Mouse (Mus musculus): ENCODE results near the gene Igfbp2. TPM values are rescaled to one million over a fixed set of nuclear protein-coding genes. Genes with fewer than 3 reads are reported as not detected.
A peak's percentile ranks its signal among the peaks of the same experiment; 100 is the strongest.

Gene Igfbp2
- total RNA-seq, 1 experiment, result 1,066 TPM

- H3K4me3 ChIP-seq (ENCODE audit: insufficient read depth in 1 of 2, low read depth in 1 of 2, low read length in 2 of 2, poor library complexity in 1 of 2, severe bottlenecking in 1 of 2), result no peak overlapping the region
- H3K36me3 ChIP-seq (ENCODE audit: control insufficient read depth, insufficient read depth, low read length, poor library complexity, severe bottlenecking), result no peaks in the 10 kb centered on the region
- no peaks in the 10 kb centered on the region for H3K9me3 ChIP-seq (ENCODE audit: control insufficient read depth, insufficient read depth, low read depth, low read length)
- H3K27ac ChIP-seq (ENCODE audit: insufficient read depth, low read depth, low read length, poor library complexity, severe bottlenecking), result no peak overlapping the region
- DNase-seq (ENCODE audit: low read depth, low spot score), result no peak
- H3K4me1 ChIP-seq (ENCODE audit: control insufficient read depth in 2 of 2, insufficient read depth in 2 of 2, low read length in 2 of 2, poor library complexity in 1 of 2), result peaks cover 0 to 2% of the 10 kb centered on the region in 2 experiments; a peak in 1 of 4 replicates
- no peak overlapping the region for H3K9ac ChIP-seq (ENCODE audit: insufficient read depth, low read depth, low read length, poor library complexity, severe bottlenecking)
- TF ChIP-seq HCFC1 (IDR thresholded peaks at IDR 0.05; ENCODE audit: borderline replicate concordance, insufficient read depth, low read length), result no peak
- peak; percentile 99 for TF ChIP-seq ZC3H11A (IDR thresholded peaks at IDR 0.05; ENCODE audit: borderline replicate concordance, low read depth, low read length)
- no peak for TF ChIP-seq CHD2 (IDR thresholded peaks at IDR 0.05; ENCODE audit: low read depth, low read length)
- no peak for TF ChIP-seq ZNF384 (IDR thresholded peaks at IDR 0.05; ENCODE audit: low read depth, low read length)
- in situ Hi-C loops (cut with MboI; ENCODE audit: low sequenced_read_pairs in 2 of 2, unreplicated experiment in 2 of 2), result no loop called here
Observed at GRCm38 (mm10) chr1:72865900-72866299, 41.6 kb downstream of the Igfbp2 start.

DNA sequence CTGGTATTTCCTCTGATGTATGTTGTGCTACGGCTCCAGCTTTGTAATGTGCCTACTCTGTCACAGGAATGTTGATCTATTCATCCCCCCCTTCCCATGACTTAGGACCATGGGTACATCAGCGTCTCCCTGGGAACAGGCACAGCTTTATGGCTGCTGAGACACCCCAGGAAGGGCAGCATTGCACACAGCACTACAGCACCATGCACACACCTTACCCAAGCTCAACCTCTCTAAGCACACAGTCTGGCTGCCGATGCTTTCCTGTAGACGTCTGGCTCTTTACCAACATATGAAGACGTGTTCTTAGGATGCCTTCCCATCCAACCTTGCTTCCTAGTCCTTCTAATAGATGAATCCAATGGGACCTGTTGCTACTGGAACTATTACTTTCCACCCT is 42.1 kb downstream of the Igfbp2 start:
- in situ Hi-C loops (cut with MboI; ENCODE audit: low sequenced_read_pairs in 2 of 2, unreplicated experiment in 2 of 2), result no loop called here
- no peak for DNase-seq (ENCODE audit: low read depth, low spot score)
- no peak overlapping the region for H3K9ac ChIP-seq (ENCODE audit: insufficient read depth, low read depth, low read length, poor library complexity, severe bottlenecking)
- peaks cover 0 to 2% of the 10 kb centered on the region in 2 experiments; a peak in 1 of 4 replicates for H3K4me1 ChIP-seq (ENCODE audit: control insufficient read depth in 2 of 2, insufficient read depth in 2 of 2, low read length in 2 of 2, poor library complexity in 1 of 2)
- no peak overlapping the region for H3K27ac ChIP-seq (ENCODE audit: insufficient read depth, low read depth, low read length, poor library complexity, severe bottlenecking)
- H3K36me3 ChIP-seq (ENCODE audit: control insufficient read depth, insufficient read depth, low read length, poor library complexity, severe bottlenecking), result no peaks in the 10 kb centered on the region
- H3K9me3 ChIP-seq (ENCODE audit: control insufficient read depth, insufficient read depth, low read depth, low read length), result no peaks in the 10 kb centered on the region
- no peak for TF ChIP-seq ZNF384 (IDR thresholded peaks at IDR 0.05; ENCODE audit: low read depth, low read length)
- no peak for TF ChIP-seq ZC3H11A (IDR thresholded peaks at IDR 0.05; ENCODE audit: borderline replicate concordance, low read depth, low read length)
- TF ChIP-seq MAFK (IDR thresholded peaks at IDR 0.05; ENCODE audit: insufficient read depth, low read depth, low read length), result no peak
- TF ChIP-seq CHD2 (IDR thresholded peaks at IDR 0.05; ENCODE audit: low read depth, low read length), result no peak
- no peak for TF ChIP-seq HCFC1 (IDR thresholded peaks at IDR 0.05; ENCODE audit: borderline replicate concordance, insufficient read depth, low read length)
- H3K4me3 ChIP-seq (ENCODE audit: insufficient read depth in 1 of 2, low read depth in 1 of 2, low read length in 2 of 2, poor library complexity in 1 of 2, severe bottlenecking in 1 of 2), result no peak overlapping the region

GRCm38 (mm10) chr1:72867346-72867745 is 43.0 kb downstream of the Igfbp2 start:
- TF ChIP-seq HCFC1 (IDR thresholded peaks at IDR 0.05; ENCODE audit: borderline replicate concordance, insufficient read depth, low read length), result no peak
- TF ChIP-seq MAFK (IDR thresholded peaks at IDR 0.05; ENCODE audit: insufficient read depth, low read depth, low read length), result no peak
- TF ChIP-seq CHD2 (IDR thresholded peaks at IDR 0.05; ENCODE audit: low read depth, low read length), result no peak
- no peak for TF ChIP-seq ZNF384 (IDR thresholded peaks at IDR 0.05; ENCODE audit: low read depth, low read length)
- no peak for TF ChIP-seq ZC3H11A (IDR thresholded peaks at IDR 0.05; ENCODE audit: borderline replicate concordance, low read depth, low read length)
- Histone ChIP-seq H3K9me3 (ENCODE audit: control insufficient read depth, insufficient read depth, low read depth, low read length) (no peaks in the 10 kb centered on the region), H3K4me3 (ENCODE audit: insufficient read depth in 1 of 2, low read depth in 1 of 2, low read length in 2 of 2, poor library complexity in 1 of 2, severe bottlenecking in 1 of 2) (no peak overlapping the region), H3K36me3 (ENCODE audit: control insufficient read depth, insufficient read depth, low read length, poor library complexity, severe bottlenecking) (no peaks in the 10 kb centered on the region), H3K4me1 (ENCODE audit: control insufficient read depth in 2 of 2, insufficient read depth in 2 of 2, low read length in 2 of 2, poor library complexity in 1 of 2) (no peaks in the 10 kb centered on the region; a peak in 1 of 4 replicates), H3K27ac (ENCODE audit: insufficient read depth, low read depth, low read length, poor library complexity, severe bottlenecking) (no peak overlapping the region), H3K9ac (ENCODE audit: insufficient read depth, low read depth, low read length, poor library complexity, severe bottlenecking) (no peak overlapping the region)
- in situ Hi-C loops (cut with MboI; ENCODE audit: low sequenced_read_pairs in 2 of 2, unreplicated experiment in 2 of 2), result no loop called here
- DNase-seq (ENCODE audit: low read depth, low spot score), result no peak

DNA sequence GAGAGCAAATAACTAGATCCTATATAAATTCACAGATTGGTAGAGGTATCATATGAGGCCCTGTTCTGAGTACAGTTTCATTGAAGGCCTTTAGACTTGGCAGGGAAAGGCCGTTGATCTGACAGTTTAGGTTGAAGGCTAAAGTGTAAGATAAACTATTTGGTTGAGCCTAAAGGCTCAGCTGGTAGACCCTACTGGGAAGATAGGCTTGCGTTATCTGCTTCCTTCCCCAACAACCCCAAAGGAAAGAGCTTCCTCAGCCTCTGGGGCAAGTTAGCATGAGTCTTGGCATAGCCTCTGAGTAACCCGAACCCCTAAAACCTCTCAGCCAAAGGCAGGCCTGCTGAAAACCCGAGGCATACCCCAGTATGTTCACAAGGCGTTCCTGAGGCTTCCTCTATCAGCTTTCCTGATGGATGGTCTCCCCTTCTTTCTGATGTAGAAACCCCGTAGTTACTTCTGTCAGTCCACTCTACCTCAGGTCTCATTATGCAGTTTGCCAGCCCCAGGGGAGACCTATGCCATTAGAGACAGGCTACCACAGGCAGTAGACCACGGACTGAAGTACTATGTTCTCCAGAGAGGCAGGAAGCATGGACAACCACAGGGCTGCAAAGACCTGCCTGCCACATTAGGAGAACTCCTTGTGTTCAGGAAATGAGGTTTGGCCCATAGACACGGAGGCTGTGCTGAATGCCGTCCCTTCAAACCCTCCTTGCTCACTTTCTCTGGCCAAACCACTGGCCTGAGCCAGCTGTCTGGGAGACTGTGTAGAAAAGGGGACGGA is 44.3 kb downstream of the Igfbp2 start:
- Histone ChIP-seq H3K4me3 (ENCODE audit: insufficient read depth in 1 of 2, low read depth in 1 of 2, low read length in 2 of 2, poor library complexity in 1 of 2, severe bottlenecking in 1 of 2) (no peak overlapping the region), H3K9me3 (ENCODE audit: control insufficient read depth, insufficient read depth, low read depth, low read length) (no peaks in the 10 kb centered on the region), H3K4me1 (ENCODE audit: control insufficient read depth in 2 of 2, insufficient read depth in 2 of 2, low read length in 2 of 2, poor library complexity in 1 of 2) (no peaks in the 10 kb centered on the region; a peak in 1 of 4 replicates), H3K36me3 (ENCODE audit: control insufficient read depth, insufficient read depth, low read length, poor library complexity, severe bottlenecking) (no peaks in the 10 kb centered on the region), H3K9ac (ENCODE audit: insufficient read depth, low read depth, low read length, poor library complexity, severe bottlenecking) (no peak overlapping the region), H3K27ac (ENCODE audit: insufficient read depth, low read depth, low read length, poor library complexity, severe bottlenecking) (no peak overlapping the region)
- TF ChIP-seq MAFK (IDR thresholded peaks at IDR 0.05; ENCODE audit: insufficient read depth, low read depth, low read length), result no peak
- no peak for TF ChIP-seq ZC3H11A (IDR thresholded peaks at IDR 0.05; ENCODE audit: borderline replicate concordance, low read depth, low read length)
- TF ChIP-seq ZNF384 (IDR thresholded peaks at IDR 0.05; ENCODE audit: low read depth, low read length), result no peak
- no peak for TF ChIP-seq CHD2 (IDR thresholded peaks at IDR 0.05; ENCODE audit: low read depth, low read length)
- TF ChIP-seq HCFC1 (IDR thresholded peaks at IDR 0.05; ENCODE audit: borderline replicate concordance, insufficient read depth, low read length), result no peak
- no peak for DNase-seq (ENCODE audit: low read depth, low spot score)
- in situ Hi-C loops (cut with MboI; ENCODE audit: low sequenced_read_pairs in 2 of 2, unreplicated experiment in 2 of 2), result no loop called here
